Mouse (Mus musculus): ENCODE results near the gene Ccm2.

GRCm38 (mm10) chr11:6562359-6562758, 15.7 kb downstream of the Ccm2 start:
- TF ChIP-seq CTCF (IDR thresholded peaks at IDR 0.05; ENCODE audit: extremely low read depth, insufficient read depth, insufficient read length, insufficient replicate concordance) (no peak), POLR2A (IDR thresholded peaks at IDR 0.05; ENCODE audit: low read depth, low read length) (peak; percentile 19; the same call in 1 of the 2 replicates)
